Mouse (Mus musculus) left cerebral cortex, adult 2 months (tissue): ENCODE measurements around the gene Gabrb3. TPM values are rescaled to one million over a fixed set of nuclear protein-coding genes. Genes with fewer than 3 reads are reported as not detected.
A peak's percentile ranks its signal among the peaks of the same experiment; 100 is the strongest.

Experiments
- DNase-seq, 2 experiments: peaks; one replicate each; pipeline ENCODE4 v3.0.0; 2021 to 2022; ENCODE audit warnings: low spot score in 2 of 2, mixed read lengths in 1 of 2; ENCODE audit errors: extremely low spot score in 1 of 2
- H3K27ac ChIP-seq: fragments of 200-600 bp; 2 replicates; pipeline ENCODE4 v1.8.1; 2022
- H3K4me3 ChIP-seq: fragments of 200-600 bp; 2 replicates; pipeline ENCODE4 v1.8.1; 2022
- CTCF ChIP-seq: fragments of 200-600 bp; IDR thresholded peaks from 2 replicates; pipeline ENCODE4 v1.8.1; 2022; ENCODE audit warnings: antibody characterized with exemption, mild to moderate bottlenecking, moderate library complexity
- intact Hi-C: fragments of 180-260 bp; cut with DNase I; formaldehyde crosslinking; loops from one replicate; pipeline ENCODE4 v1.15.1; 2025
- total RNA-seq, 2 experiments: library from RNA; stranded (reverse); gene quantifications; 2 replicates each; pipeline ENCODE4 v1.2.3; 2021

The Gabrb3 gene
- total RNA-seq, 2 experiments from 2014 or later: 219 to 226 TPM

GRCm38 (mm10) chr7:57532676-57533075 is 113.2 kb downstream of the Gabrb3 start:
- no peak for DNase-seq
- TF ChIP-seq CTCF: no peak
- intact Hi-C loops: no loop called here
- Histone ChIP-seq H3K4me3 (no peak overlapping the region), H3K27ac (no peak overlapping the region)

- no peak overlapping the region for H3K4me3 ChIP-seq
- TF ChIP-seq CTCF: peak; percentile 63
- intact Hi-C loops: no loop called here
- DNase-seq: no peak
- H3K27ac ChIP-seq: no peak overlapping the region
Observed at GRCm38 (mm10) chr7:57538565-57538964, 119.1 kb downstream of the Gabrb3 start.

GRCm38 (mm10) chr7:57560732-57561436 is 141.4 kb downstream of the Gabrb3 start:
- H3K27ac ChIP-seq: no peak overlapping the region
- TF ChIP-seq CTCF: no peak
- no peak for DNase-seq
- intact Hi-C loops: no loop called here
- H3K4me3 ChIP-seq: no peak overlapping the region

- TF ChIP-seq CTCF: no peak
- no peak overlapping the region for H3K27ac ChIP-seq
- H3K4me3 ChIP-seq: no peak overlapping the region
- DNase-seq: no peak
- intact Hi-C loops: no loop called here
Observed at GRCm38 (mm10) chr7:57564403-57564802, 144.9 kb downstream of the Gabrb3 start.

- peak overlapping the region; percentile 97 for H3K27ac ChIP-seq
- peak; percentile 82 to 83 for DNase-seq
- intact Hi-C loops: loop anchor here (2.0 to 10.0 kb wide), 4 partner anchors 54 to 808 kb away; no protein-coding TSS in a partner anchor
- peak; percentile 1; the same call in 1 of the 2 replicates for TF ChIP-seq CTCF
- H3K4me3 ChIP-seq: peak overlapping the region; percentile 73
Observed at GRCm38 (mm10) chr7:57590451-57591248, 171.2 kb downstream of the Gabrb3 start.

GRCm38 (mm10) chr7:57591249-57591577 is 171.7 kb downstream of the Gabrb3 start:
- no peak for TF ChIP-seq CTCF
- peak overlapping the region; percentile 73 for H3K4me3 ChIP-seq
- peak overlapping the region; percentile 97 for H3K27ac ChIP-seq
- DNase-seq: no peak
- intact Hi-C loops: loop anchor here (2.0 to 10.0 kb wide), 4 partner anchors 54 to 808 kb away; no protein-coding TSS in a partner anchor

- Histone ChIP-seq H3K27ac (peak overlapping the region; percentile 97), H3K4me3 (peak overlapping the region; percentile 73)
- no peak for TF ChIP-seq CTCF
- peak; percentile 49 to 51 for DNase-seq
- intact Hi-C loops: loop anchor here (2.0 to 10.0 kb wide), 4 partner anchors 53 to 807 kb away; no protein-coding TSS in a partner anchor
Observed at GRCm38 (mm10) chr7:57591578-57592431, 172.3 kb downstream of the Gabrb3 start.

GRCm38 (mm10) chr7:57597341-57597740 is 177.8 kb downstream of the Gabrb3 start:
- TF ChIP-seq CTCF: no peak
- peak in 1 of 2 experiments; percentile 23 for DNase-seq
- Histone ChIP-seq H3K4me3 (no peak overlapping the region), H3K27ac (peak overlapping the region; percentile 32)
- intact Hi-C loops: loop anchor here (10.0 kb wide), 2 partner anchors 47 to 197 kb away; no protein-coding TSS in a partner anchor

GRCm38 (mm10) chr7:57618697-57619096 is 199.2 kb downstream of the Gabrb3 start:
- intact Hi-C loops: no loop called here
- TF ChIP-seq CTCF: no peak
- H3K4me3 ChIP-seq: no peak overlapping the region
- DNase-seq: no peak
- no peak overlapping the region for H3K27ac ChIP-seq

GRCm38 (mm10) chr7:57620036-57620435 is 200.5 kb downstream of the Gabrb3 start:
- intact Hi-C loops: no loop called here
- no peak overlapping the region for H3K27ac ChIP-seq
- H3K4me3 ChIP-seq: no peak overlapping the region
- DNase-seq: no peak
- no peak for TF ChIP-seq CTCF

GRCm38 (mm10) chr7:57623718-57624117 is 204.2 kb downstream of the Gabrb3 start:
- no peak for DNase-seq
- Histone ChIP-seq H3K4me3 (no peak overlapping the region), H3K27ac (no peak overlapping the region)
- no peak for TF ChIP-seq CTCF
- intact Hi-C loops: no loop called here
